Mouse (Mus musculus): ENCODE data around the gene Mgat5.

Mgat5 gene

DNA sequence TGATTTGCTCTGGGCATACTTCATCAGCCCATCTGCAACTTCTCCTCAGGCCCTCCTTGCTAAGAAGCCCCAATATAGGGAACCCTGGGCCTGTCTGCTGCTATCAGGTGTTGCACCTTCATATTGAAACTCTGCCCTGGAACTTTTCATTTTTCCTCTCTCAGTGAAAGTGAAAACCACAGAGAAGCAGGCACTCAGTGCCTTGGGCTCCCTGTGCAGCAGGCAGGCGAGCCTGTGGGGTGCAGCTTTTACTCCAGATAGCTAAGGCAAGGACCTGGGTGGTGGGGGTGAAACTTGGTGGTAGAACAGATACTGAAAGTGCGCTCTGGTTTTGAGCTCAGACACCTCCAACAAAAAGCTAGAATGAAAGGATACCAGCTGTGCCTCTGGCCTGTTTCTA, 100.8 kb downstream of the Mgat5 start:
- no peak for DNase-seq (ENCODE audit: low read depth, low spot score)

DNA sequence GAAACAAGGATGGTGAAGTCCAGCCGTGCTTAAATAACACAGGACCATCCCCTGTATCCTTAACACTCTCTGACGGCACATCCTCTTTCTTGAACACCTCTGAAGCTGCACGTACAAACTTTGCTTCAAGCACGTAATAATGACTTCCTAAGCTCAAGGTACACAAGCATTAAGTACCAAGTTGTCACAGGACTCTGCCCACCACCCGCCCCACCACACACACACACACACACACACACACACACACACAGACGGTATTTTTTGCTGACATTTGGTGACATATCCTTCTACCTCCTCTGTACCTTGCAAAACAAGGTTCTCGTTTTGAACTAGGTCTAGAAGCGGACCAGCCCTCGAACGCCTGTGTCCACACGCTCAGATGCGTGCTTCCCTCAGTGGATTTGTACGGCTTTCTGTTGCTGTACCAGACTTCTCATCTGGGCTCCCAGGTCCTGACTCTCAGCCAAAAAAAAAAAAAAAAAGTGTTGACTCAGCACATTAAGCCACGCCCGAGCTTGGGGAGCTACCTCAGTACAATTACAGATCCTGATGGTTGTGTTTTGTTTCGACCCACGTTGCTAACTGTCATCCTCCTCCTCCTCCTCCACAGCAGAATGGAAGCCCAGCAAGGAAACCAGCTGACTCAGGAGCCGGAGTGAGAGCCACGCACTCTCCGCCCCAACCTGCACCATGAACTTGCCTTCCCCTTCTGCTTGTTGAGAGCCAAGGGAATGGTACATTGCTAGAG, 101.4 kb downstream of the Mgat5 start:
- no peak for DNase-seq (ENCODE audit: low read depth, low spot score)

GRCm38 (mm10) chr1:127307361-127307760, 102.5 kb downstream of the Mgat5 start:
- DNase-seq (ENCODE audit: low read depth, low spot score) = no peak

DNA sequence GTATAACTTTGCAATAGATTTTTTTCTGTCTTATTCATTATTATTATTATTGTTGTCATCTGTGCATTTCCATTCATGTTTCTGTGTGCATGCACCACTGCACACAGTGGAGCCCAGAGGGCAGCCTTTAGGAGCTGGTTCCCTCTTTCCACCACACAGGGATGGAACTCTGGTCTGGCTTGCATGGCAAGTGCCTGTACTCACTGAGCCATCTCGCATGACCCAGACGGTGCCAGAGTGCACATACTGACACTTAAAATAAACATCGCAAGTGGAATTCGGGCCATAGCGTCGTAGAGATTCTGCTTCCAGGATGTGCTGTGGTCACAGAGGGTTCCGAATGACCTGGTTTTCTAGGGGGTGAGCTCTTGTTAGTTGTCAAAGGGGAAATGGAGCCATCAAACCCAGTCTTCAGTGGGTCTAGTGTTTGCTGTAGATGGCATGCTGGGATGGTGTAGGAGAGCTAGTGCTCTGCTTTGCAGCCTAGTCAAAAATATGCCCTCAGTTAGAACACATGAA, 103.5 kb downstream of the Mgat5 start:
- DNase-seq (ENCODE audit: low read depth, low spot score) = no peak

- DNase-seq (ENCODE audit: low read depth, low spot score) = no peak
Observed at GRCm38 (mm10) chr1:127308989-127309701, 104.3 kb downstream of the Mgat5 start.

GRCm38 (mm10) chr1:127310011-127310410, 105.2 kb downstream of the Mgat5 start:
- no peak for DNase-seq (ENCODE audit: low read depth, low spot score)

GRCm38 (mm10) chr1:127310703-127311102, 105.9 kb downstream of the Mgat5 start:
- no peak for DNase-seq (ENCODE audit: low read depth, low spot score)

DNA sequence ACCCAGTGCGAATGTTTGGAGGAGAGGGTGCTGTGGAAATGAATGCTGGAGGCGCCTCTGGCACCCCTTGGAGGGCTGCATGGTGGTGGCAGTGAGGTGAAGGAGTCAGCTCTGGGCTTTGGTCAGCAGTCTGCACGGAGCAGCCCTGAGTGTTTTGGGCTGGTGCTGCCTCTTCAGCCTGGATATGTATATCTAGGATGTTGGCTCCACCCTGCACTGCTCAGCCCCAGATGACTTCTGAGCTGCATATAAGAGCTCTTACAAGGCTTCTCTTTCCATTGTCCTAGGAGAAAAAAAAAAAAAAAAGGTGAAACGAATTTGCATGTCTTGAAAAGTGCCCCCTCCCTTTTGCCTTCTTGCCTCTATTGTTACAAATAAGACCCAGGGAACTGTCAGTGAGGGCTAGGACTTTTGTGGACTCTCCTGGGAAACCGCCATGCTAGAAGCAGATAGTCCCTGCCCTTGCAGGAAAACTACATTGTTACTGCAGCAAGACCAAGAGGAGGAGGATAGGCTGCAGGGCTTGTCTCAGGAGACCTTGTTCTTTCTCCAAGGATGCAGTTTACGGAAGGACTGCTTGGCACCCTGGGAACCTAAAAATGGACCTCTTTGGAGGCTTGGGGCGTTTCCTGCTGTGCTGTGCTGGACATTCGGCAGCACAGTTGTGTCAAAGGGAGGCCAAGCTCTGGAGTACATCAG, 109.0 kb downstream of the Mgat5 start:
- no peak for DNase-seq (ENCODE audit: low read depth, low spot score)

GRCm38 (mm10) chr1:127315763-127316627, 111.2 kb downstream of the Mgat5 start:
- DNase-seq (ENCODE audit: low read depth, low spot score) = no peak

DNA sequence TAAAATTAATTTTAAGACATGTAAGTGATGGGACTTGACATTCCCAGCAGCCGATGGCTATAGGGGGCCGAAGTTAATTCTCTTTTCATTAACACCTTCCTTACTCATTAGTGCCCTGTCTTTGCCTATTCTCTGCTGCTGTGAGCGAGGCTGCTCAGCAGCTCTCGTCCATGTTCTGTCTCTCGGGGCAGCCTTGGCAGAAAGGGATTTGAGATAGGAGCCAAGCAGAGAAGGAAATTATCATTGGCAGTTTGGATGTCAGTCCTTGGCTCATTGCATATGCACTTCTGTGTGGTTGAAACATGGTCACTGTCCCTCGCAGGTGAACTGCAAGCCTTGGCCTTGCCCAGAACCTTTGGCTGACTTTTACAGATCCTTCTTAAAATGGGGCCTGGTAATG, 111.8 kb downstream of the Mgat5 start:
- no peak for DNase-seq (ENCODE audit: low read depth, low spot score)

DNA sequence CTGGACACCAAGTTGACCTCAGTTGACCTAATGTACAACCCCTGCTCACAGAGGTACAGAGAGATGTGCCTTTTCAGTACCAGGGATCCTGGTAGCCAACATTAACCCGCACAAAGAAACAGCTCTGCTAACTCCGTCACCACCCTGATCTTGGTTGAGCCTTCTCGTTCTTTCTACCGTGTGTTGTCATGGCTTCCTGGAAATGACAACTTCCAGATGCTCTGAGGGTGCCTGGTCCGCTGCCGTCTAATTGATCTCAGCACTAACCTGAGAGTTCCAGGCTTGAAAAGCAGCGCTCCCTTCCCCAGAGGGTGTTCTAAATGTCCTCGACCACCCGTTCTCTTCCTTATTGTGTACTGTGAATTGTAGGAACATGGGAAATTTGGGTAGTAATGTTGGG, 112.7 kb downstream of the Mgat5 start:
- DNase-seq (ENCODE audit: low read depth, low spot score) = no peak

- no peak for DNase-seq (ENCODE audit: low read depth, low spot score)
Observed at GRCm38 (mm10) chr1:127318486-127318885, 113.7 kb downstream of the Mgat5 start.

GRCm38 (mm10) chr1:127319768-127320167, 115.0 kb downstream of the Mgat5 start:
- DNase-seq (ENCODE audit: low read depth, low spot score) = no peak

- no peak for DNase-seq (ENCODE audit: low read depth, low spot score)
Observed at GRCm38 (mm10) chr1:127320956-127321355, 116.1 kb downstream of the Mgat5 start.

DNA sequence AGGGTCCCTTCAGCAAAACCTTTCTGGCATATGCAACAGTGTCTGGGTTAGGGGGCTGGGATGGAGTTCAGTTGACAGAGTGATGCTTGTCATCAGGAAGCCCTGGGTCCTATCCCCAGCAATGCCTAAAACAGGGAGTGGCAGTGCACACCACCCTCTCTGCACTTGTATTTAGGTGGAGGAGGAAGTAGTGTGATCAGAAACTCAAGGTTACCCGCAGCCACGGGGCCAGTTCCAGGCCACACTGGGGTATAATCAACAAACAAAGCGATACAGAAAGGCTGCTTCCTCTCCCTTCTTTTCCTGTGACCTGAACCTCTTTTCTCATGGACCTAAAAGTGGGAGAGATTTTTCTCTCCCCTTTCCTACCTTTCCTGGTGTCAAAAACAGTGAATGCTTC, 116.8 kb downstream of the Mgat5 start:
- no peak for DNase-seq (ENCODE audit: low read depth, low spot score)

DNA sequence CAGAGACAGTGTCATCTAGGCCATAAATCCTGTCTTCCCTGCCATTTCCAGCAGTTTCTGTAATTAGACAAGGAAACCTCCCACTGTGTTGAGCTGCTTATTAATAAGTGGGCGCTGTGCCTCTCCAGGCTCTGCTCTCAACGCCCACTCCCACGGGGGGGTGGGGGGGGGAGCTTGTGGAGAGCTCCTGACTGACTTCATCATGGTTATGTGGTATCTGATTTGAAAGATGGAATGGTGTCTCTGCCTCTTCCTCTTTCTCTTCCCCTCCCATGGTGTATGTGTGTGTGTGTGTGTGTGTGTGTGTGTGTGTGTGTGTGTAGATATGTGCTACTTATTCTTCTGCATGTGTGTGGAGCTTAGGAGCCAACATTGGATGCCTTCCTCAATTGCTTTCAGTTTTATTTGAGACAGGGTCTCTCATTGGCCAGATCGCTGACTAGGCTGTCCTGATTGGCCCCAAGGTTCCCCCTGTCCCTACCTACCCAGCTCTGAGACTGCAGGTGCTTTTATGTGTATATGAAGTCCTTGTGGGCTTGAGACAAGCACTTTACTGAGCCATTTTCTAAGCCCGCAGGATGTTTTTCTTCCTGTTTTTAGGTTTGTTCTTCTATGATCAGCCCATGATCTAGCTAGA, 117.5 kb downstream of the Mgat5 start:
- no peak for DNase-seq (ENCODE audit: low read depth, low spot score)

GRCm38 (mm10) chr1:127325601-127326198, 120.9 kb downstream of the Mgat5 start:
- DNase-seq (ENCODE audit: low read depth, low spot score) = no peak

- DNase-seq (ENCODE audit: low read depth, low spot score) = no peak
Observed at GRCm38 (mm10) chr1:127327773-127328172, 123.0 kb downstream of the Mgat5 start.

DNA sequence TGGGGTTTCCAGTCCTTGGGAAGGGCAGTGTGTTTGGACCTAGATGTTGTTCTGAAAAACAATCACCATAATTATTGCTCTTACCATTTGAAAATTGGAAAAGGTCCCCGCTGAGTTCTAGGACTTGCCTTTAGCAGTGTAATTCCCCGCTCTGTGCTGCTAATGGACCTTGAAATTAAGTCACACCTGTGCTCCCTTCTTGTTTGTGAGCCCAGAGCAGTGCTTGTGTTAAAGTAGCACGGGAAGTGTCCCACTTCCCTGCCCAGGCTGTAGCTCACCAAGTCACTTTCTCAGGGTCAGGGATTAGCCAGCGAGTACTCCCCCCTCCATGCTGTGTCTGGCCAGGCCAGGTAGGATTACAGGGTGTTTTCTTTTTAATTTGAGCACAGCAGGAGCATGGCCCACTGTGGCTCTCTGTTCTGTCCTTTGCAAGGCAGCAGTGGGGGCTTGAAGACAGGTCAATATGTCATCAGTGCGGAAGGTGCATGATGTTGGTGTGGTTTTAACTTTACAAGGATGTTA, 123.6 kb downstream of the Mgat5 start:
- DNase-seq (ENCODE audit: low read depth, low spot score) = no peak

DNA sequence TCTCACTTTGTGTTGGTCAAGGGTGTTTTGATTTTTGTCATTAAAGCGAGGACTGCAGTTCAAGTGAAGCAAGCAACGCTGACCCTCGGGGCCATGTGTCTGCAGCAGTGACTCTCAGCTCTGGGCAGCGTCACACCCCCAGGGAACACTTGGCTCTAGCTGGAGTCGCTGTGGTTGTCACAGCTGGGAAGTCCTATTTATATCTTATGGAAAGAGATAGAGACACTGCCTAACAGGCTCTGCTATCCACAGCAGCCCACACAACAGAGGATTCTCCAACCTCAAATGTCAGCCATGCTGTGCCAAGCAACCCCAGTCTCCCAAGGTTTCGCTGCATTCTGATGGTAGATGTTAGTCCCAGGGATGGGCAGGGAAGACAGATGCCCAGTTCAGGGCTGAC, 125.0 kb downstream of the Mgat5 start:
- no peak for DNase-seq (ENCODE audit: low read depth, low spot score)
